Mouse (Mus musculus) liver, postnatal 0 days (tissue): ENCODE measurements around the gene Plcl2.

ENCODE experiments used
- CTCF ChIP-seq: sonication (generic); IDR thresholded peaks from 2 replicates; pipeline ENCODE4 v1.5.1; 2016; ENCODE audit warnings: antibody characterized with exemption, low read depth
- EP300 ChIP-seq: IDR thresholded peaks from 2 replicates; pipeline ENCODE4 v1.6.1; 2016; ENCODE audit warnings: antibody characterized with exemption, low read depth, mild to moderate bottlenecking

DNA sequence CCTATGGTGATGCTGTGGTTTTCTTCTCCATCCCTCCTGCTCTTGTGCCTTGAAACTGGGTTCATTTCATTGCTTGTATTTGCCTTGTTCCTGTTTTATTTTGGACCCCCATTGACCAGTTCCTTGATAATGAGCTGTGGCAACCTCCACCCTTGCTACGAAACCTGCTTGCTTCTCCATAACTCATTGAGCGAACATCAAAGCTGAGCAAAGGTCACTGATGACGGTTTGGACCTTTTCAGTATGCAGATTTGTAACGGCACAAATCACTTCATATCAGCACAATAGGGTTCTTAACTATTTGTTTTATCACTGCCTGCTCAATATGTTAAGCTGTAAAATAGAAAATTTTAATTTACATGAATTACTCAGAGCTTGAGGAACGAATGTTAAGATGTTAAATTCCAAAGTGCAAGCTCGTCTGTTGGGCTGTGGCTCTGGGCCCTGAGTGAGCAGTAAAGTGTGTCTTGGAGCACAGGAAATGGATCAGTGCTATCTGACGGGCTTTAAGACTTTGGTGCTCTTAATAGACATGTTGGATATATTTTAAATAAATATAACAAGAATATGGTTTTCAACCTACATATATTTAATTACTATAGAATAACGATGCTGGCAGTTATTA, 126.9 kb downstream of the Plcl2 start:
- TF ChIP-seq CTCF: no peak
- no peak for TF ChIP-seq EP300
